8 mouse cellular contexts compared by ENCODE assay signal in the genomic region with DNA sequence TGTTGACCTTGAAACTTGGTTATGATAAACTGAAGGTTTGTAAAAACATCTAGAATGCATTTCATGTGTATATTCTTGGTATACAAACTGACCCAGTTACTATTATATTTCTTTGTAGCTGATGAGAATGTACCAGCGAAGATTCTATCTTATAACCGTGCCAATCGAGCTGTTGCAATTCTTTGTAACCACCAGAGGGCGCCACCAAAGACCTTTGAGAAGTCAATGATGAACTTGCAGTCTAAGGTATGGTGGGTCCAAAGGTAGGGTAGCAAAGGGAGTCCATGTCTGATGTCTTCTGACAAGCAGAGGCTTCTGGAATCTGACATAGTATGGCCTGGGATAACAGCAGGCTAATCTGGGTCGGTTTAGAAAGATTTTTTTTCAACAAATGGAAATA. TPM values are rescaled to one million over a fixed set of nuclear protein-coding genes. Genes with fewer than 3 reads are reported as not detected.
DNase-seq lines count a peak whose midpoint lies in the region.

No protein-coding gene starts in this region.

- intact Hi-C loops in gastrocnemius, postnatal 14 days (cut with DNase I; ENCODE audit: low total_unique reads) = loop anchor here (5.0 kb wide), 1 partner anchor 170 kb away; no protein-coding TSS in a partner anchor

- peak; percentile 42 for DNase-seq in gastrocnemius, postnatal 14 days
- DNase-seq in gastrocnemius, adult 18-20 months (ENCODE audit: low spot score) = no peak
- DNase-seq in right cerebral cortex, postnatal 14 days = peak; percentile 47
- DNase-seq in right cerebral cortex, adult 2 months (ENCODE audit: low spot score in 2 of 2) = no peak
- peak; percentile 30 for DNase-seq in cerebellum, adult 9-11 months
- DNase-seq in lung, postnatal 10 days = peak; percentile 56
- no peak for DNase-seq in layer of hippocampus, postnatal 14 days (ENCODE audit: low spot score in 2 of 2)
- no peak for DNase-seq in left cerebral cortex, adult 9 months (ENCODE audit: low spot score in 2 of 2)

RNA-seq across cellular contexts. Expression of gene Plcg1, which starts 13.8 kb away (rescaled TPM):
- total RNA-seq in gastrocnemius, postnatal 14 days (2021) = 10 to 100 TPM; 28.5 to 36.3 TPM
- total RNA-seq in gastrocnemius, adult 18-20 months (2021) = 10 to 100 TPM; 17.3 to 18.0 TPM
- 100 to 1,000 TPM; 109 to 114 TPM for total RNA-seq in layer of hippocampus, postnatal 14 days (2021)

Comparison
In these comparisons a context has a peak if more than half of its experiments do, and no peak if none do; other contexts are left out.
1. DNase-seq: peak in gastrocnemius, postnatal 14 days (single experiment), right cerebral cortex, postnatal 14 days (single experiment), cerebellum, adult 9-11 months (single experiment) and lung, postnatal 10 days (single experiment); none in gastrocnemius, adult 18-20 months (single experiment), right cerebral cortex, adult 2 months (0 of 2), layer of hippocampus, postnatal 14 days (0 of 2) and left cerebral cortex, adult 9 months (0 of 2).